Mouse (Mus musculus) stomach, postnatal 0 days (tissue): ENCODE data around the gene Cetn3. TPM values are rescaled to one million over a fixed set of nuclear protein-coding genes. Genes with fewer than 3 reads are reported as not detected.

ENCODE experiments used
- ATAC-seq: fragments of 200-750 bp; cut with Nextera tagmentation; 2 replicates; pipeline ENCODE4 v1.8.0; 2017; ENCODE audit not compliant: low FRiP score, low TSS enrichment
- DNase-seq: peaks from one replicate; pipeline ENCODE4 v3.0.0-alpha.2; 2016; ENCODE audit warnings: low spot score
- H3K27ac ChIP-seq: fragments of 300-500 bp; sonication (generic); replicated peaks from 2 replicates; pipeline ENCODE4 v1.5.1; 2014; ENCODE audit warnings: mild to moderate bottlenecking, control low read depth
- H3K27me3 ChIP-seq: fragments of 300-500 bp; sonication (generic); 2 replicates; pipeline ENCODE4 v1.6.1; 2014; ENCODE audit warnings: low read length; ENCODE audit not compliant: control insufficient read depth, insufficient read depth
- H3K36me3 ChIP-seq: fragments of 300-500 bp; sonication (generic); 2 replicates; pipeline ENCODE4 v1.6.1; 2014; ENCODE audit warnings: low read length, mixed read lengths; ENCODE audit not compliant: control insufficient read depth, insufficient read depth
- H3K4me1 ChIP-seq: fragments of 300-500 bp; sonication (generic); replicated peaks from 2 replicates; pipeline ENCODE4 v1.6.1; 2014; ENCODE audit warnings: antibody characterized with exemption; ENCODE audit not compliant: control insufficient read depth, insufficient read depth
- H3K4me2 ChIP-seq: fragments of 300-500 bp; sonication (generic); replicated peaks from 2 replicates; pipeline ENCODE4 v1.6.1; 2014; ENCODE audit warnings: low read depth, mild to moderate bottlenecking, control low read depth, moderate library complexity
- H3K4me3 ChIP-seq: fragments of 300-500 bp; sonication (generic); 2 replicates; pipeline ENCODE4 v1.5.1; 2014; ENCODE audit warnings: low read depth, low read length, control low read depth
- H3K9ac ChIP-seq: fragments of 300-500 bp; sonication (generic); 2 replicates; pipeline ENCODE4 v1.6.1; 2014; ENCODE audit warnings: mild to moderate bottlenecking, low read length, control low read depth, mixed read lengths
- H3K9me3 ChIP-seq: fragments of 300-500 bp; sonication (generic); 2 replicates; pipeline ENCODE4 v1.6.1; 2016; ENCODE audit warnings: low read length; ENCODE audit not compliant: control insufficient read depth
- CTCF ChIP-seq: IDR thresholded peaks from 2 replicates; pipeline ENCODE4 v1.5.1; 2016; ENCODE audit warnings: antibody characterized with exemption, low read depth, mild to moderate bottlenecking, moderate library complexity
- EP300 ChIP-seq: optimal IDR thresholded peaks from 2 replicates; pipeline ENCODE3; 2016; ENCODE audit warnings: antibody characterized with exemption
- WGBS: fragments of 180-500 bp; shearing (Covaris S2); extraction: QIAGEN DNeasy Blood & Tissue Kit; methylation state at CpG from one replicate; pipeline ENCODE4 v1.1.7; 2014; 5-methylcytosine and 5-hydroxymethylcytosine counted together
- polyA plus RNA-seq: library from polyadenylated mRNA; unstranded; fragments of >200 nt; fragmentation: Nextera tagmentation; extraction: Ambion mirVana; gene quantifications from 2 replicates; pipeline ENCODE4 v1.2.1, GENCODE M21; 2015

Gene Cetn3
- polyA plus RNA-seq, 1 experiment from 2014 or later = 166 TPM

DNA sequence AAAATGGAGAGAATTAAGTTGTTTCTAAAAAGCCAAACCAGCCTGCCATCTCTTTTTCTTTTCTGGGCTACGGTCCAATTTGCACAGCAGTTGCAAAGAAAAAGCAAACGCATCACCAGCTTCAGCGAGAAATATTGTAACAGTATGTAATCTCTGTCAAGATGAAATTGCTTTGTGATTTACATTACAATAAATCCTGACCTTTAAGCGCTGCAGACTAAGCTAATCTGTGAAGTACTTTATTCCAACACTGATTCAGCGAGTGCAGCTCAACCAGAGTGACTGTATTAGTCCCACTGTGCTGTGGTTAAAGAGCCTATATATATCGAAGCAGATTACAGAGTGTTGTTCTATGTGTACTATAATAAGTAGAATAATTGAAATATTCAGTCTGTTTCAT lies 45.6 kb downstream of the Cetn3 start:
- no peak for TF ChIP-seq EP300
- no peak for TF ChIP-seq CTCF
- no peaks in the 10 kb centered on the region for H3K4me1 ChIP-seq
- ATAC-seq = no peak
- H3K9me3 ChIP-seq = no peaks in the 10 kb centered on the region
- no peaks in the 10 kb centered on the region for H3K27me3 ChIP-seq
- H3K36me3 ChIP-seq = no peaks in the 10 kb centered on the region
- H3K27ac ChIP-seq = no peak overlapping the region
- H3K9ac ChIP-seq = no peak overlapping the region
- DNase-seq = no peak
- no peak overlapping the region for H3K4me2 ChIP-seq
- no peak overlapping the region for H3K4me3 ChIP-seq
- WGBS = 15% methylated on average over 6 of the region's 6 CpGs

DNA sequence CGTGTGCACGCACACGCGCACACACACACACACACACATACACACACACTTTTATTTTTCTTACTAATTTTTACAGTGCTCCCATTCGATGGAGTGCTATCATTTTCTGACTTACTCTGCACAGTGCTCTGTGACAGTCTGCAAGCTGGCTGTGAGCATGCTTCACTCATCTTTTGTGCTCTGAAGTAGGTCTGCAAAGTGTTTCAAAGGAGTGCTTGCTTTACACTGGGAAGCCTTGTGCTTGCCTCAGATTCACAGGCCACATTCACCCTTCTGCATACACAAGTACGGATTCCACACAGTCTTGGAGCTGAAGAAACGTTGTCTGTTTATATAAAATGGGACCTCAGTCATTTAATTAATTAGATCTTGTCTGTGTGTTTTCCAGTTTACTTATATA lies 49.0 kb downstream of the Cetn3 start:
- no peaks in the 10 kb centered on the region for H3K4me1 ChIP-seq
- WGBS = 74% methylated on average over 7 of the region's 7 CpGs
- no peak overlapping the region for H3K4me3 ChIP-seq
- H3K9ac ChIP-seq = no peak overlapping the region
- H3K27me3 ChIP-seq = no peaks in the 10 kb centered on the region
- no peak overlapping the region for H3K27ac ChIP-seq
- H3K36me3 ChIP-seq = no peaks in the 10 kb centered on the region
- DNase-seq = no peak
- no peak for TF ChIP-seq CTCF
- no peak for TF ChIP-seq EP300
- no peaks in the 10 kb centered on the region for H3K9me3 ChIP-seq
- H3K4me2 ChIP-seq = no peak overlapping the region
- no peak for ATAC-seq

DNA sequence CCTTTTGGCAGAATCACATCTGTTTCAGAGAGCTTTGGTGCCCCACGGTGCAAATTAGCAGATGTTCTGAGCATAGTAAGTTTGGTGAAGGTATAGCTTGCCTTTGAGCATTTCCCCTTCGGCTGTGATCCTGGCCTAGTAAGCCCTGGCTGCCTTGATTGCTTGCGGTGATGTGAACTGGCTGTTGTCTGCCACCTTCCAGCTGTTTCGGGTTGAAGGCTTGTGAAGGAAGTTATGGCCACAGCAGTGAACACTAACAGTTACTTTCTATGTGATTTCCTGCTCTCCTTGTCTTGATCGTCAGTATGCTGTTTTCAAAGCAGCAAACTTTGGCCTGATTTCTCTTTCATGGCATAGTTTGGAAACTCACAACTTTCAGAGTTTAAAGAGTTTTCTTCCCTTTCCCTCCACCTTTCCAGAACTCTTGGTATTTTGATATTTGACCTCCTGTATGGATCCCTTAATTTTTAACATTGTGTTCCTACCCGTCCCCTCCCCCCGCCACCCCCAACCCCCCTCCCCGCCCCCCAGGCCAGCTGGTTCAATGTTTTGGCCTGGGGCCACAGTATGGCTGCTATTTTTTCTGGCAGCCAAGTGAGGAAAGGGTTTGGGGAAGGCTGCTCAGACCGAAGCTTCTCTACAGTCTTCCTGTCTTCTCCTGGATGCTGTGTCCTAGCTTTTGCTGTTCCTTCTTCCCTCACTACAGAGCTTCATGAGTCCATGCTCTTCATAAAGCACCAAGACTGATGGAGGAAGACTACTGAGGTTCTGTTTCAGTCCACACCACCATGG lies 53.7 kb downstream of the Cetn3 start:
- TF ChIP-seq CTCF (no peak), EP300 (no peak)
- H3K36me3 ChIP-seq = no peaks in the 10 kb centered on the region
- ATAC-seq (no peak), DNase-seq (no peak)
- no peak overlapping the region for H3K4me3 ChIP-seq
- no peaks in the 10 kb centered on the region for H3K27me3 ChIP-seq
- H3K9me3 ChIP-seq = no peaks in the 10 kb centered on the region
- H3K4me1 ChIP-seq = no peaks in the 10 kb centered on the region
- no peak overlapping the region for H3K9ac ChIP-seq
- H3K27ac ChIP-seq = no peak overlapping the region
- no peak overlapping the region for H3K4me2 ChIP-seq
- WGBS = 57% methylated on average over 9 of the region's 9 CpGs

DNA sequence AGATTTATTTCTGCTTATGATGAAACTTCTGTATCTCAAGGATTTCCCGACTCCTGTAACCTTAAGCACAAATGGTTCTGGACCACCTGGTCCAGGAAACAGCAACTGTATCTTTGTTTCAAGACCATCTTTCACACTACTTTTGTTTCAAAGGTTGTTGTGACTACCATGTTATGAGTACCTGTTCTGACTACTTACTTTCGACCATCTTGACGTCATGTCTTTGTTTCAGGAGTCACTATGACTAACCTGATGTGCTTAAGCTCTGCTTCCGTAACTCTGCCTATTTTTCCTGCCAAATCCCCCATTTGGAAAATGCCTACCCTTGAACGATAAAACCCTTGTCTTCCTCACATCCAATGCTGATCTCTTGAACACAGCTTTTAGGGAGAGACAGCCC lies 55.1 kb downstream of the Cetn3 start:
- DNase-seq (no peak), ATAC-seq (no peak)
- H3K9ac ChIP-seq = no peak overlapping the region
- no peaks in the 10 kb centered on the region for H3K9me3 ChIP-seq
- no peak overlapping the region for H3K4me3 ChIP-seq
- TF ChIP-seq CTCF (no peak), EP300 (no peak)
- no peak overlapping the region for H3K4me2 ChIP-seq
- H3K27me3 ChIP-seq = no peaks in the 10 kb centered on the region
- H3K4me1 ChIP-seq = no peaks in the 10 kb centered on the region
- no peak overlapping the region for H3K27ac ChIP-seq
- H3K36me3 ChIP-seq = no peaks in the 10 kb centered on the region
- WGBS = 91% methylated on average over 5 of the region's 5 CpGs

DNA sequence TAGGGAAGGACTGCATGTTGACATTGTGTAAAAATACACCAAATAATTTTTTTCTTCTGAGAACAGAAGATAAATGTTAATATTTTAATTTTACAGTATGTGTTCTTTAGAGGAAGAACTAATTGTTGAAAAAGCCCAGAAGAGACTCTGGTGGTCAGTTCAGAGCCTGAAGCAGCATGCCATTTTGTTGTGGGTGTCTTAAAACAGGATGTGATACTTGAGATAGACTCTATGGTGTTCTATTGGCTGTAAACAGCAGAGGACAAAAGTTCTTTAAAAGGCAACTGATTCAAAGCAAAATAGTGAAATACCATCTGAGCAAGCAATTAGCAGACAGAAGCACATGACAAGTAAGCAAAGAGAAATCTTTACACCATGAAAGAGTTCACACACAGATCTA lies 56.1 kb downstream of the Cetn3 start:
- Histone ChIP-seq H3K36me3 (no peaks in the 10 kb centered on the region), H3K27ac (no peak overlapping the region), H3K4me3 (no peak overlapping the region), H3K4me1 (no peaks in the 10 kb centered on the region), H3K9ac (no peak overlapping the region), H3K9me3 (no peaks in the 10 kb centered on the region), H3K4me2 (no peak overlapping the region), H3K27me3 (no peaks in the 10 kb centered on the region)
- no peak for TF ChIP-seq EP300
- no peak for TF ChIP-seq CTCF
- ATAC-seq = no peak
- DNase-seq = no peak

DNA sequence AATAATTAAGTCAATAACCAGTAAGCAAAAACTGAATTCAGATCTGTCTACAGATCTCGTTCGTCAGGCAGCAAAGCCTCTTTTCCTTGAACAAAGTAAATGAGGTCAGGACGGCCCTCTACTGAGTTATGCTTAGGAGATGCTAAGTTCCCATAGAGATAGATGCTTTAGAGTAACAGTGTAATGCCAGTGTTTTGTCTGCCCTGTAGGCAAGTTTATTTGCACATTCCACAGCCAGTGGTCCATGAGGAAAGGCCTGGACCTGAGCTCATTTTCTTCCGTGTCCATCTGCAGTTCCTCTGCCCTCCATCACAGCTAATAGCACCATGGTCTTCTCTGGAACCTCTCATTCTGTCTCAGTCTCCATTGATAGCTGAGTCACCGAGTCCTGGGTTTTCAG lies 57.4 kb downstream of the Cetn3 start:
- no peak overlapping the region for H3K27ac ChIP-seq
- DNase-seq (no peak), ATAC-seq (no peak)
- no peak for TF ChIP-seq CTCF
- no peak for TF ChIP-seq EP300
- H3K9me3 ChIP-seq = no peaks in the 10 kb centered on the region
- no peak overlapping the region for H3K4me3 ChIP-seq
- no peaks in the 10 kb centered on the region for H3K4me1 ChIP-seq
- no peaks in the 10 kb centered on the region for H3K36me3 ChIP-seq
- H3K27me3 ChIP-seq = no peaks in the 10 kb centered on the region
- WGBS = 70% methylated on average over 5 of the region's 5 CpGs
- no peak overlapping the region for H3K4me2 ChIP-seq
- no peak overlapping the region for H3K9ac ChIP-seq
